Mouse (Mus musculus): ENCODE results near the gene Gpr157. TPM values are rescaled to one million over a fixed set of nuclear protein-coding genes. Genes with fewer than 3 reads are reported as not detected.
A peak's percentile ranks its signal among the peaks of the same experiment; 100 is the strongest.

The Gpr157 gene
- polyA plus RNA-seq, 1 experiment from 2014 or later, result 1.3 TPM

DNA sequence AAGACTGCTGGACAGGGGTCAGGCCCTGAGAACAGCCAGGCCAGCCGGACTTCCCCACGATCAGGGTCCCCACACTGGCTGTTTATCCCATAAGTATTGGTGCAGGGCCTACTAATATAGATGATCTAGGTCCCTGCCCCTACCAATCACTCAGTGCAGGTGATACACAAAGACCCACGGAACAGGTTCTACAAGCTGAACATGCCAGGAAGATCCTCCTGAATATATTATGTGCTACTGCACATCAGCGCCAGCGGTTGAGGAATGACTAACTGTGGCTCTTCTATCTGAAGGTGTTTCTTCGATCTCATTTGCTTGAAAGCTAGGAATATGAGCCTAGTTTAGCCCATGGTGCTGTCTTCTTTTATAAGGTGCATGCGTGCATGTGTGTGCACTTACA lies 11.8 kb upstream of the Gpr157 start:
- no peaks in the 10 kb centered on the region for H3K27me3 ChIP-seq (replicated peaks)
- no peak for ATAC-seq
- no peak overlapping the region for H3K4me2 ChIP-seq (replicated peaks)
- H3K36me3 ChIP-seq, result no peaks in the 10 kb centered on the region
- peaks cover 11% of the 10 kb centered on the region; the same call in 1 of the 2 replicates for H3K4me1 ChIP-seq (replicated peaks)
- WGBS, result 70% methylated on average over 7 of the region's 7 CpGs
- no peak overlapping the region for H3K4me3 ChIP-seq (replicated peaks)
- H3K27ac ChIP-seq, result no peak overlapping the region
- no peaks in the 10 kb centered on the region for H3K9me3 ChIP-seq
- H3K9ac ChIP-seq, result no peak overlapping the region

- H3K9ac ChIP-seq, result no peak overlapping the region
- H3K27me3 ChIP-seq (replicated peaks), result no peaks in the 10 kb centered on the region
- H3K4me3 ChIP-seq (replicated peaks), result no peak overlapping the region
- H3K36me3 ChIP-seq, result no peaks in the 10 kb centered on the region
- H3K4me2 ChIP-seq (replicated peaks), result no peak overlapping the region
- H3K9me3 ChIP-seq, result no peaks in the 10 kb centered on the region
- no peak for ATAC-seq
- H3K27ac ChIP-seq, result no peak overlapping the region
- 34% methylated on average over 18 of the region's 18 CpGs for WGBS
- H3K4me1 ChIP-seq (replicated peaks), result peaks cover 11% of the 10 kb centered on the region; the same call in 1 of the 2 replicates
Observed at GRCm38 (mm10) chr4:150076147-150076546, 11.0 kb upstream of the Gpr157 start.

GRCm38 (mm10) chr4:150078646-150079045 lies 8.5 kb upstream of the Gpr157 start:
- H3K27ac ChIP-seq, result no peak overlapping the region

DNA sequence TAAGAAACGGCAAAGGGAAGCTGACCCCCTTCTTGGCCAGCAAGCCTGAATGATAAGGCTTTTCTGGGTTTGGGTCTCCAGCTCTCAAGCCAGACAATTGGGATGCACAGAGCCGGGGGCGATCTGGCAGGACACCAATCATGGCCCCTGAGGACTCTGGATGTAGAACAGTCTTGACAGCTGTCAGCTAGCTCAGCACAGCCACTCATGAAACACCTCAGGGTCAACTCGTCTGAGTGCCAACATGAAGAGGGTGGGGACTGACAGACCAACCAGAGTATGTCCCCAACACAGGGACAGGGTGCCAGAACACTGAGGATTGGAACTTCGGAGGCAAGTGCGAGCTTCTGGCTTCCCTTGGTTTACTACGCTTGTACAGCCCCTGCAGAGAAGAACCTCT lies 7.9 kb upstream of the Gpr157 start:
- H3K36me3 ChIP-seq, result no peaks in the 10 kb centered on the region
- 82% methylated on average over 7 of the region's 7 CpGs for WGBS
- no peak overlapping the region for H3K9ac ChIP-seq
- H3K27me3 ChIP-seq (replicated peaks), result no peaks in the 10 kb centered on the region
- no peak overlapping the region for H3K27ac ChIP-seq
- no peak overlapping the region for H3K4me3 ChIP-seq (replicated peaks)
- no peak overlapping the region for H3K4me2 ChIP-seq (replicated peaks)
- peaks cover 11% of the 10 kb centered on the region; the same call in 1 of the 2 replicates for H3K4me1 ChIP-seq (replicated peaks)
- no peak for ATAC-seq
- H3K9me3 ChIP-seq, result no peaks in the 10 kb centered on the region

More at GRCm38 (mm10) chr4:150078646-150079045, 8.5 kb upstream of the Gpr157 start:
- H3K4me1 ChIP-seq (replicated peaks), result peaks cover 11% of the 10 kb centered on the region; the same call in 1 of the 2 replicates
- no peaks in the 10 kb centered on the region for H3K27me3 ChIP-seq (replicated peaks)
- no peaks in the 10 kb centered on the region for H3K36me3 ChIP-seq
- WGBS, result 88% methylated on average over 2 of the region's 2 CpGs
- no peak for ATAC-seq
- H3K4me2 ChIP-seq (replicated peaks), result no peak overlapping the region
- H3K9me3 ChIP-seq, result no peaks in the 10 kb centered on the region
- H3K9ac ChIP-seq, result no peak overlapping the region
- H3K4me3 ChIP-seq (replicated peaks), result no peak overlapping the region

DNA sequence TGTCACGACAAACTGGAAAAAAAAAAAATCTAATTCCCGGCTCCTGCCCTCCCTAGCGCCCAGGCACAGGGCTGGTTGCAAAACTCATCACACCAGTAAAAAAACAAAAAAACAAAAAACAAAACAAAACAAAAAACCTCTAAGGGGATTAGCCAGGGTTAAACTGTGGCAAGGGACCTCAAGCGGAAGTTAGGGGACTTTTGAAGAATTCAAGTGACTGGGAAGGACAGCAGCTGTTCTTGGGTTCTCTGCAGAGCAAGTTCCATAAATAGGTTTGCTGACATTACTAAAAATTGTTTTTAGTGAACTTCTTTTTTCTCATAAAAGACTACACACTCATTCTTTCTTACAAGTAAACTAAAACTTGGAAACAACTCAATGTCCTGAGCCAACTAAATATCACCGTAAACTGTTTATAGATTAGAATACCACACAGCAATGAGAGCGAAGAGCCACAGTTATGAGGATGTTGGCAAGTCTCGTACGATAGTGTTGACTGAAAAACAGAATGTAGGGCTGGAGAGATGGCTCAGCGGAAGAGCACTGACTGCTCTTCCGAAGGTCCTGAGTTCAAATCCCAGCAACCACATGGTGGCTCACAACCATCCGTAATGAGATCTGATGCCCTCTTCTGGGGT lies 6.7 kb upstream of the Gpr157 start:
- Histone ChIP-seq H3K9ac (no peak overlapping the region), H3K4me2 (replicated peaks) (no peak overlapping the region), H3K27ac (0 out of 2 replicates have a peak overlapping the region, but pooled peaks have one; percentile 27), H3K36me3 (no peaks in the 10 kb centered on the region), H3K4me1 (replicated peaks) (peaks cover 9% of the 10 kb centered on the region; the same call in 1 of the 2 replicates), H3K27me3 (replicated peaks) (no peaks in the 10 kb centered on the region), H3K9me3 (peaks cover 2% of the 10 kb centered on the region; the same call in 1 of the 2 replicates), H3K4me3 (replicated peaks) (no peak overlapping the region)
- WGBS, result 70% methylated on average over 11 of the region's 11 CpGs
- no peak for ATAC-seq

GRCm38 (mm10) chr4:150085366-150085765 lies 1.8 kb upstream of the Gpr157 start:
- H3K27me3 ChIP-seq (replicated peaks), result peaks cover 4% of the 10 kb centered on the region; the same call in 1 of the 2 replicates
- H3K9me3 ChIP-seq, result peaks cover 3% of the 10 kb centered on the region; the same call in 1 of the 2 replicates
- H3K4me2 ChIP-seq (replicated peaks), result no peak overlapping the region
- H3K4me1 ChIP-seq (replicated peaks), result peaks cover 13% of the 10 kb centered on the region
- ATAC-seq, result no peak
- no peak overlapping the region for H3K27ac ChIP-seq
- 74% methylated on average over 4 of the region's 4 CpGs for WGBS
- H3K36me3 ChIP-seq, result no peaks in the 10 kb centered on the region
- H3K9ac ChIP-seq, result no peak overlapping the region
- H3K4me3 ChIP-seq (replicated peaks), result no peak overlapping the region

DNA sequence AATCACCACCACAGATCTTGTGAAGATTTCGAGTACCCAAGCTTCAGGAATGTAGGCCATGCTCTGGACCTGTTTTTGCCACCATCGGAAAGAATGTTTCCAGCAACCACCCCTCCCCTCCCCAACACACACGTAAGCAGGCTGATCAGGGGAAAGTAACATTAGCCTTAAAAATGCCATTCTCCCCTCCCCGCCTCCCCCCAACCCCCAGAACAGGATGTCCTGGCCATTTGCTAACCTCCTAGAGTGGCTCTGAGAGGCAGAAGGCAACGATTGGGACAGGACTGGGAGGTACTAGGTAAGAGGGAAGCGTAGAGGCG lies 364 bp upstream of the Gpr157 start:
- peaks cover 13% of the 10 kb centered on the region for H3K4me1 ChIP-seq (replicated peaks)
- H3K9me3 ChIP-seq, result peaks cover 3% of the 10 kb centered on the region; the same call in 1 of the 2 replicates
- H3K36me3 ChIP-seq, result no peaks in the 10 kb centered on the region
- peaks cover 4% of the 10 kb centered on the region; the same call in 1 of the 2 replicates for H3K27me3 ChIP-seq (replicated peaks)
- WGBS, result 4% methylated on average over 7 of the region's 7 CpGs
- H3K4me2 ChIP-seq (replicated peaks), result peak overlapping the region; percentile 100
- H3K9ac ChIP-seq, result no peak overlapping the region
- peak overlapping the region; percentile 71 for H3K4me3 ChIP-seq (replicated peaks)
- ATAC-seq, result no peak
- H3K27ac ChIP-seq, result peak overlapping the region; percentile 36; the same call in 1 of the 2 replicates

DNA sequence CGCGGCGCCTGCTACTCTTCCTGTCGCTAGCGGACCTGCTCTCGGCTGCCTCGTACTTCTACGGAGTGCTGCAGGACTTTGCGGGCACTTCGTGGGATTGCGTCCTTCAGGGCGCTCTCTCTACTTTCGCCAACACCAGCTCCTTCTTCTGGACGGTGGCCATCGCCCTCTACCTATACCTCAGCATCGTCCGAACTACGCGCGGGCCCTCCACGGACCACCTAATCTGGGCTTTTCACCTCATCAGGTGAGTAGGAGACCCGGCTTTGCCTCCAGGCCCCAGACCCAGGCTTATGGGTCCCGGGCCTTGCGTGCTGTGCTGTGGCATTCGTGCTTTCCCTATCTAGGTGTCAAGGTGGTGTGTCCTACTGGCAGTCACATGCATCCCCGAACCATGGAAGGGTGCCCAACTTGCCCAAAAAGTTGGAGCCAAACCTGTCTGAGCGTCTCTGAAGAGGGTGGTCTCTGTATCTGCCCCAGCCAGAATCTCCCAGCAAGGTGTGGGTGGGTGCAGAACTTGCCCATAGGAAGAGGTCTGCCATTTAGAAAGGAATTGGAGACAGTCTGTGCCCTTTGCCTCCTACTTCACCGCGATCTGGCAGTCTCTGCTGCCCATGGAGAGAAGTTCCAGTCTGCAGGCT lies 845 bp downstream of the Gpr157 start:
- peak overlapping the region; percentile 76 for H3K27ac ChIP-seq
- no peak for ATAC-seq
- 17% methylated on average over 29 of the region's 29 CpGs for WGBS

GRCm38 (mm10) chr4:150089121-150089520 lies 2.0 kb downstream of the Gpr157 start:
- H3K4me2 ChIP-seq (replicated peaks), result peak overlapping the region; percentile 31; the same call in 1 of the 2 replicates
- WGBS, result 76% methylated on average over 10 of the region's 10 CpGs
- no peak overlapping the region for H3K27ac ChIP-seq
- H3K27me3 ChIP-seq (replicated peaks), result peaks cover 4% of the 10 kb centered on the region; the same call in 1 of the 2 replicates
- H3K9me3 ChIP-seq, result peaks cover 3% of the 10 kb centered on the region; the same call in 1 of the 2 replicates
- peaks cover 26% of the 10 kb centered on the region for H3K4me1 ChIP-seq (replicated peaks)
- ATAC-seq, result no peak
- H3K4me3 ChIP-seq (replicated peaks), result no peak overlapping the region
- no peaks in the 10 kb centered on the region for H3K36me3 ChIP-seq
- H3K9ac ChIP-seq, result no peak overlapping the region

More for the DNA sequence above, 845 bp downstream of the Gpr157 start:
- no peaks in the 10 kb centered on the region for H3K36me3 ChIP-seq
- H3K4me3 ChIP-seq (replicated peaks), result peak overlapping the region; percentile 71
- H3K4me2 ChIP-seq (replicated peaks), result peak overlapping the region; percentile 100
- H3K9me3 ChIP-seq, result peaks cover 3% of the 10 kb centered on the region; the same call in 1 of the 2 replicates
- peaks cover 15% of the 10 kb centered on the region for H3K4me1 ChIP-seq (replicated peaks)
- H3K27me3 ChIP-seq (replicated peaks), result peaks cover 4% of the 10 kb centered on the region; the same call in 1 of the 2 replicates
- H3K9ac ChIP-seq, result peak overlapping the region; percentile 77

- H3K27me3 ChIP-seq (replicated peaks), result peaks cover 4% of the 10 kb centered on the region; the same call in 1 of the 2 replicates
- no peak overlapping the region for H3K27ac ChIP-seq
- H3K4me3 ChIP-seq (replicated peaks), result no peak overlapping the region
- ATAC-seq, result no peak
- peaks cover 31% of the 10 kb centered on the region for H3K4me1 ChIP-seq (replicated peaks)
- no peaks in the 10 kb centered on the region for H3K36me3 ChIP-seq
- no peak overlapping the region for H3K9ac ChIP-seq
- H3K4me2 ChIP-seq (replicated peaks), result no peak overlapping the region
- 86% methylated on average over 18 of the region's 18 CpGs for WGBS
- no peaks in the 10 kb centered on the region for H3K9me3 ChIP-seq
Observed at GRCm38 (mm10) chr4:150091887-150092582, 4.9 kb downstream of the Gpr157 start.

DNA sequence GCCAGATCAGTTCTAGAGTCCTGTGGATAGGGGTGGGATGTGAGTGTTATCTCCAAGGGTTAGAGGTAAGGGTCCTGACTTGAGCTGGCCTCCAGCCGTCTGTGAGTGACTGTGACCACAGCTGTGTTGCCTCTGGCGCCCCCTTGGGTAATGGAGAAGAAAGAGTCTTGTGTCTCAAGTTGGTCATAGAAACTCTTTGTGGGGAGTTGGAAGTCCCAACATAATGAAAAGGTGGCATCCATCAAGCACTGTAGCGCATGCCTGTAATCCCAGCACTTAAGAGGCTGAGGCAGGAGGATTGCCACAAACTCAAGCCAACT lies 5.4 kb downstream of the Gpr157 start:
- Histone ChIP-seq H3K27ac (no peak overlapping the region), H3K4me3 (replicated peaks) (no peak overlapping the region), H3K4me2 (replicated peaks) (no peak overlapping the region), H3K9ac (no peak overlapping the region), H3K36me3 (no peaks in the 10 kb centered on the region), H3K9me3 (no peaks in the 10 kb centered on the region), H3K27me3 (replicated peaks) (peaks cover 4% of the 10 kb centered on the region; the same call in 1 of the 2 replicates), H3K4me1 (replicated peaks) (peaks cover 30% of the 10 kb centered on the region)
- WGBS, result 64% methylated on average over 3 of the region's 3 CpGs
- ATAC-seq, result no peak
